Mouse (Mus musculus): ENCODE data around the gene Klf1.

DNA sequence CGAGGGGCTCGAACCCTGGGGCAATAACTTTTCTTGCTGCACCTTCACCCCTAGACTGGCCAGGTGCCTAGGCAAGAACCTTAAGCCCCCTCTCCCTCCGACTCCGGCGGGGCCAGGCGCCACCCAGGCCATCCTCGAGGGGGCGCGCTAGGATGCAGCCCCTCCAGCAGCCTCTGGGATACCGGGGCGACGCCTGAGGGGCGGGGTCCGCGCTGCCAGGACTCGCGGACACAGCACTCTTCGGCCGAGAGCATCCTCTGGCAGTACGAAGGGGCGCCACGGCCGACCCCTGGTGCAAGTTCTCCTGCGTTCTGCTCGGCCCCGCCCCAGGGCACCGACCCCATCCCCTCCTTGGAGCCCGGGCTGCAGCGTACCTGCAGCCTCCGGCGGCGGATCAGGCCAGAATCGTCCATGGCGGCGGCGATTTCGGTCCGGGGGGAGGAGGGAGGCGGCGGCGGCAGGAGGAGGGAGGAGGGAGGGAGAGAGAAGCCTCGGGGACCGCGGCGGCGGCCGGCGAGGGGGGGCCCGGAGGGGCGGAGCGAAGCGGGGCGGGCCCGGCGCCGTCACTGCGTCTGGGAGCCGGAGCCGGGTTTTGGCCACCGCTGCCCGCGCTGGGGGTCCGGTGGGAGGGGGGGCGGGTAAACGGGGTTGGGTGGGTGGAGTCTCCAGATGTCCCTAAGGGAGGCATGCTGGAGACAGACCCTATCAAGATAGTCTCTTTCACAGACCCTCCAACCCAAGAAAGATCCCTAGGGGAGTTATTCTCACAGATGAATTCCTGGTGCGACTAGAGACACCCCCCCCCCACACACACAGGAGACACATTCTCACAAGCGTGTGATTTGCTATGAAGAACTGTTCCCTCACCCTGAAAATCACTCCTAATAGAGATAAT is 44.2 kb downstream of the Klf1 start:
- TF ChIP-seq POLR2A (IDR thresholded peaks at IDR 0.05; ENCODE audit: low read depth, low read length), result no peak
- TF ChIP-seq CTCF (IDR thresholded peaks at IDR 0.05; ENCODE audit: borderline replicate concordance, insufficient read depth, low read length), result no peak

Data from embryonic fibroblast, embryonic 13.5 days (primary cell).